Comparison of ENCODE assay signal across 8 mouse cellular contexts in genomic region chr5:16047452-16048191, GRCm38 (mm10).
DNase-seq lines count a peak whose midpoint lies in the region; ATAC-seq and TF ChIP-seq lines count a peak whose summit lies in the region.

No protein-coding gene starts in this region.

- peak overlapping the region; percentile 30 for H3K4me2 ChIP-seq in lung, postnatal 0 days (replicated peaks; ENCODE audit: low read depth, low read length)

- H3K4me3 ChIP-seq in lung, postnatal 0 days (ENCODE audit: low read depth, low read length): no peak overlapping the region

- H3K9ac ChIP-seq in lung, postnatal 0 days (replicated peaks; ENCODE audit: low read depth): no peak overlapping the region

- H3K9me3 ChIP-seq in lung, postnatal 0 days (ENCODE audit: low read length): no peaks in the 10 kb centered on the region

- peak; percentile 3 for DNase-seq in adrenal gland, postnatal 25 days
- DNase-seq in adrenal gland, postnatal 4 days (ENCODE audit: low spot score in 2 of 2): no peak
- DNase-seq in fibroblast of lung, adult 2 months (ENCODE audit: low read depth): peak; percentile 68
- peak; percentile 11 to 38 for DNase-seq in heart, postnatal 36 days
- peak; percentile 89 for DNase-seq in lung, postnatal 0 days (ENCODE audit: low spot score)
- no peak for DNase-seq in layer of hippocampus, adult 9-11 months
- no peak for DNase-seq in cerebellum, adult 9-10 months
- no peak for DNase-seq in right cerebral cortex, postnatal 4 days

- no peaks in the 10 kb centered on the region for H3K36me3 ChIP-seq in lung, postnatal 0 days (ENCODE audit: insufficient read depth, low read length)

- H3K27ac ChIP-seq in lung, postnatal 0 days (ENCODE audit: low read length): peak overlapping the region; percentile 68

- TF ChIP-seq EP300 in lung, postnatal 0 days (IDR thresholded peaks at IDR 0.05): peak; percentile 54; the same call in 1 of the 2 replicates

- ATAC-seq in lung, postnatal 0 days: peak; percentile 93

- WGBS in lung, postnatal 0 days: 29% methylated on average over 10 of the region's 10 CpGs

- no peaks in the 10 kb centered on the region for H3K4me1 ChIP-seq in lung, postnatal 0 days (ENCODE audit: insufficient read depth, low read depth, low read length)

- TF ChIP-seq CTCF in lung, postnatal 0 days (IDR thresholded peaks at IDR 0.05): no peak

- no peaks in the 10 kb centered on the region for H3K27me3 ChIP-seq in lung, postnatal 0 days (replicated peaks; ENCODE audit: insufficient read depth, low read length)

- intact Hi-C loops in heart, postnatal 36 days (cut with DNase I): no loop called here

Comparison
In these comparisons a context has a peak if more than half of its experiments do, and no peak if none do; other contexts are left out.
1. DNase-seq: peak in adrenal gland, postnatal 25 days (single experiment), fibroblast of lung, adult 2 months (single experiment), heart, postnatal 36 days (2 of 2) and lung, postnatal 0 days (single experiment); none in adrenal gland, postnatal 4 days (0 of 2), layer of hippocampus, adult 9-11 months (single experiment), cerebellum, adult 9-10 months (single experiment) and right cerebral cortex, postnatal 4 days (single experiment).